Mouse (Mus musculus) duodenum, adult 2 months (tissue): ENCODE results near the gene Gtf2h4. TPM values are rescaled to one million over a fixed set of nuclear protein-coding genes. Genes with fewer than 3 reads are reported as not detected.

Experiments
- polyA plus RNA-seq: library from polyadenylated mRNA; depleted of rRNA; stranded (reverse); fragments of >200 nt; gene quantifications from 2 replicates; pipeline ENCODE4 v1.2.3, GENCODE M21; 2012; ENCODE audit warnings: low replicate concordance; rRNA removed

Gtf2h4 gene
- 14.5 and 14.8 TPM in 2 replicates for polyA plus RNA-seq

DNA sequence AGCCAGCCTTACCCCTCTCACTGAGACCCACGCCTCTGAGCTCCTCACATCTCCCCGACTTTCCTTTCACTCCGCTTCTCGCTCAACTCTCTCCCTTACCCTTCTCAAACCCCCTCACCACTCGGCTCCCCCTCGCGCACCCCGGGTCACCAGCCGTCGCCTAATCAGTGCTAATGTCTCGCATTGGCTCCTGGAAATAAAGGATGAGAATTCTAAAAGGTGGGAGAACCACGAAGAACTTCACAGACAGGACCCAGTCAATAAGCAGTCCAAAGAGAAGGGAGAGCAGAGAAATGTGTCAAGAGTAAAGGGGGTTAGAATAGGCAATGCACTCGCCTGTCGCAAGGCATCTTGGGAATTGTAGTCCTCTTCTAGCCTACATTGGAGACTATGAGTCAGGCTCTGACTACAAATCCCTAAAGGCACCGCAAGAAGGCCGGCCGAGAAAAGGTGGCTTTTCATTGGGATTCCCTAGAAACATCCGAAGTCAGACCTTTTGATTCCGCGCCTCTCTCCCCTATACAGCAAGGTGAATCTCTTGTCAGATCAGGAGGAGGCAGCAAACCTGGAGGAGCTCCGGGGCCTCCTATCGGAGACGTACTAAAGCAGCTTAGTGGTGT, at the start of gene Gtf2h4:
Gtf2h4 (minus strand) TSS at position 324 of the 620 bp plus-strand sequence.

DNA sequence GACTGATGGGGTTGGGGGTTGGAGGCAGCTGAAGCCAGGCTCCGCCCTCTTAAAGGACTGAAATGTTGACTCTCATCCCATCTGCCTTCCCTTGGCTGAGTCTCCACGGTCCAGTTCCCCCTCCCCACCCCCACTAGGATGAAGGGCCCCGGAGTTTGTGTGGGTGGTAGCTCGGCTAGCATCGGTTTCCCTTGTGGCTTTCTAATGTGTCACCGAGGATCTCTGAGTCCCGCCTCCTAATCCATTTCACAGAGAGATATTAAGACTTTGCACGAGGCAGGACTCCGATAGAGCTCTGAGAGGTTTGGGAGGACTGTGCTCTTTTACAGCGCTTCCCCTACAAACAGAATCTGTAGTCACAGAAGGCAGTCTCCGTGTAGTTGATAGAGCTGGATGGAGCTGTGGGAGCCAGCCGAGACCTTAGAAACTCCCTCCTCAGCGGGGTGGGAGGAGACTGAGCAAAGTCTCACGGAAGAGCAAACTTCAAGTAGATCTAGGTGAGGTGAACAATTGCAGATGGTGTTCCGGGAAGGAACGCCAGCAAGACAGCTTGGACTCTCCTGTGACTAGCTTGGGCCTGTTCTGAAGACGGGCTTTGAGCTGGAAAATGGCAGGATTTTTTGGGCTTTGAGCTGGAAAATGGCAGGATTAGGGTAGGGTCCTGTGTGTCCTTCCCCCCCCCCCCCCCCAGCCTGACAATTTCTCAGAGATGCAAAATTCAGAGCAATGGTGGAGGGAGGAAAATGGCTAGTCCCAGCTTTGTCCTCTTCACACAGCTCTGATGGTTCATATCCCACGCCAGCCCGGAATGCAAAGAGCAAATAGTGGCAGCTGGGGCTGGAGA, 31.3 kb upstream of the Gtf2h4 start, which contains the start of gene Ddr1:
Ddr1 (minus strand) TSS at position 1 of the 844 bp plus-strand sequence.

DNA sequence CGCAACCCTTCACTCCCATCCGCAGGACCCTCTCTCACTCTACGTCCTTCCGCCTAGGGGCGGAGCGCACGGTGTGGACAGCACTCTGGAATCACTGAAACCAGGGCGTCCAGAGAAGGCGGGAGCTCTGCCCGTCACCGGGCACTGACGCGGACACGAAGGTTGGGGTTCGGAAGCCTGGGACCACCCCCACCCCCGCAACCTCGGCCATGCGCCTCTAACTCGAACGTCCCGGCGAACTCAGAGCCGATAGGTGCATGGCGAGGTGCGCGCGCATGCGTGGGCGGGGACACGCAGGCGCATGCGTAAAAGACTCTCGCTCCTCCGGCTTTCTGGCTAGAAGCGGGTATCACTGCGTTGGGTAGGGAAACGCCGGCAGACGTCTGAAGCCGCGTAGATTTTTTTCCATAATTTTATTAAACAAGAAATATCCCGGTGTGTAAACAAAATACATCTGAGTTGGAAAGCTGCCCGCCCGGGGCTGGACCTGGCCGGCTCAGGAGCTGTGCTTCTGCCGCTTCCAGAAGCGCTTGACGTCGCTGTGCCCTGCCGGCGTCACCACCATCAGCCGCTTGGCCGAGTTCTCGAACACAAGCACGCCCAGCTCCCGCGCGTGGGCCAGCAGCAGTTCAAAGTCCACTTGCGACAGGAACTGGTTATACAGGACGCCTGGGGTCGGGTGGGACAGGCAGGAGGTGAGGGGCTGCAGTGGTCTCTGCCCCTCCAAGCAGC, 6.0 kb downstream of the Gtf2h4 start, which contains the start of gene Vars2:
Vars2 (minus strand) TSS at position 259 of the 732 bp plus-strand sequence.

DNA sequence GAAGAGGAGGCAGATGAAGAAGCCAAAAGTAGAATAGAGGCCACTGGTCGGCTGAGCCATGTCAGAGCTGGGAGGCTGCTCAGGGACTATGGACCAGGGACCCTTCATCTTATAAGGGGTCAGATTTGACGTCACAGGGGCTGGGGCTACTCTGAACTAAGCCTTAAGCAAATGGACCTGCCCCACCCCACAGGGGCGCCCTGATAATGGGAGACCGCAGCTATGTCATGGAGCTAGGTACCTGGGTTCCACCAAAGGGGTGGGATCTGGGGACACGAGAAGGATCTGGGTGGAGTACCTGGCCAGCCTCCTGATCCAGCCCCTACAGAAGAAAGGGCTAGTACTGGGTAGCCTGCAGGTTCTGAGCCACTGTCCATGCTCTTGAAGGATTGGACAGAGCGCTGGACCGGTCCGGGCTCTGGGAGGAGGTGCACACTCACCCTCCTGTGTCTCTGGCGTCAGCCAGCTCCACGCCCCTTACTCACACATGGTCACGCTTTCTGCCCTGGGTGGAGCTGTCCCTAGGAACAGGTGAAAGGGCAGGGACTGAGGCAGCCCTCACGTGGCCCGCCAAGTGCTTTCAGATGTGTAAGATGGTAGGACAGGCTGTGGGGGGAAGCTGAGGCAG, 29.8 kb downstream of the Gtf2h4 start, which contains the start of gene Mucl3:
Mucl3 (minus strand) TSS at position 87 of the 628 bp plus-strand sequence.

DNA sequence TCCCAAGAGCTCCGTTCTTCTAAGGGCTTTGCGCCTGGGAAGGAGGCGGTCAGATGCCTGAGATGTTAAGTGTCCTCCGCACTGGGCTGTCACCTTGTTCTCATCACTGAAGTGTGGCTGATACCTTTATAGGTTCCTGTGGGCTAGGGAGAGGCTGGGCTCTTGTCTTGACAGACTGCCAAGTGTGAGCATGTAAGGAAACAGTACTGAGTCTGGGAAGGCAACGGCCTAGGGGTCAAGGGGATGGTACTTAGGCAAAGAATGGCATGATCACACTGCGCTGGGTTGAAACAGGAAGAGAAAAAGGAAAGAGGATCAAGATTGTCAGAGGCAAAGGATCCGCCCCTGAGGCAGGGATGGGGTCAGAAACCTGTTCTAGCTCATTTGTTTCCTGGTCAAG, 47.0 kb downstream of the Gtf2h4 start, which contains the start of gene Gm9573:
Gm9573 (minus strand) TSS at position 101 of the 400 bp plus-strand sequence.

Other genes with a start within 250 kb of the Gtf2h4 start
- gene H2-Q6, start 248.9 kb downstream of the Gtf2h4 start, polyA plus RNA-seq = 16.0 and 40.0 TPM in 2 replicates
- 49.5 and 117 TPM in 2 replicates for gene H2-Q7, start 234.6 kb downstream of the Gtf2h4 start, polyA plus RNA-seq
- gene H2-Q10, start 203.7 kb downstream of the Gtf2h4 start, polyA plus RNA-seq = 11.4 and 14.5 TPM in 2 replicates
- not detected in 2 replicates for gene Pou5f1, start 167.7 kb downstream of the Gtf2h4 start, polyA plus RNA-seq
- gene Tcf19, start 156.9 kb downstream of the Gtf2h4 start, polyA plus RNA-seq = 8.0 and 16.7 TPM in 2 replicates
- 3.4 TPM in 2 replicates for gene Cchcr1, start 156.6 kb downstream of the Gtf2h4 start, polyA plus RNA-seq
- 0.39 TPM in 1 of 2 replicates, not detected in the other for gene Psors1c2, start 140.5 kb downstream of the Gtf2h4 start, polyA plus RNA-seq
- gene Cdsn, start 121.6 kb downstream of the Gtf2h4 start, polyA plus RNA-seq = 0.71 and 1.6 TPM in 2 replicates
- gene 2300002M23Rik, start 106.3 kb downstream of the Gtf2h4 start, polyA plus RNA-seq = not detected in 2 replicates
- gene Sfta2, start 72.2 kb downstream of the Gtf2h4 start, polyA plus RNA-seq = 0.48 TPM in 1 of 2 replicates, not detected in the other
- gene Gm9573, start 47.1 kb downstream of the Gtf2h4 start, polyA plus RNA-seq = 0.05 TPM in 1 of 2 replicates, not detected in the other
- 0.17 and 64.7 TPM in 2 replicates for gene Mucl3, start 30.0 kb downstream of the Gtf2h4 start, polyA plus RNA-seq
- 32.7 and 37.8 TPM in 2 replicates for gene Vars2, start 6.1 kb downstream of the Gtf2h4 start, polyA plus RNA-seq
- gene Ddr1, start 30.9 kb upstream of the Gtf2h4 start, polyA plus RNA-seq = 63.7 and 75.5 TPM in 2 replicates
- 20.3 and 22.3 TPM in 2 replicates for gene Ier3, start 147.9 kb upstream of the Gtf2h4 start, polyA plus RNA-seq
- gene Flot1, start 149.5 kb upstream of the Gtf2h4 start, polyA plus RNA-seq = 39.8 and 40.1 TPM in 2 replicates
- 105 and 114 TPM in 2 replicates for gene Tubb5, start 164.6 kb upstream of the Gtf2h4 start, polyA plus RNA-seq
- 1.4 and 3.0 TPM in 2 replicates for gene Mdc1, start 167.8 kb upstream of the Gtf2h4 start, polyA plus RNA-seq
- 13.6 and 21.1 TPM in 2 replicates for gene Nrm, start 187.6 kb upstream of the Gtf2h4 start, polyA plus RNA-seq
- gene Ppp1r18, start 191.9 kb upstream of the Gtf2h4 start, polyA plus RNA-seq = 16.2 and 25.7 TPM in 2 replicates
- 36.5 and 59.4 TPM in 2 replicates for gene Dhx16, start 206.1 kb upstream of the Gtf2h4 start, polyA plus RNA-seq
- 180 and 283 TPM in 2 replicates for gene 2310061I04Rik, start 223.7 kb upstream of the Gtf2h4 start, polyA plus RNA-seq
- gene Atat1, start 236.3 kb upstream of the Gtf2h4 start, polyA plus RNA-seq = 47.1 and 64.0 TPM in 2 replicates
- 74.3 and 76.9 TPM in 2 replicates for gene Mrps18b, start 242.7 kb upstream of the Gtf2h4 start, polyA plus RNA-seq
- 25.8 and 36.2 TPM in 2 replicates for gene Ppp1r10, start 242.7 kb upstream of the Gtf2h4 start, polyA plus RNA-seq